Mouse (Mus musculus) granulocyte monocyte progenitor cell, adult 5-6 weeks (primary cell): Measurements from ENCODE around the gene Mrps2. TPM values are rescaled to one million over a fixed set of nuclear protein-coding genes. Genes with fewer than 3 reads are reported as not detected.
A peak's percentile ranks its signal among the peaks of the same experiment; 100 is the strongest.
"Not testable (repeated sequence)": the region's sequence is repeated elsewhere in the genome, so short reads cannot be mapped to it uniquely, and the experiment has no call there.

Experiments used
- ATAC-seq: replicated peaks from 2 replicates; pipeline ENCODE4 v1.8.0; 2016; ENCODE audit warnings: mild to moderate bottlenecking, moderate TSS enrichment, inconsistent platforms; ENCODE audit not compliant: poor library complexity, severe bottlenecking
- total RNA-seq, 2 experiments: library from RNA; stranded (forward) in 1 of 2; stranded (reverse) in 1 of 2; fragments of 200-712, 200-1000 nt in 1 of 2; fragments of >200 nt in 1 of 2; fragmentation: Nextera tagmentation in 1 of 2; gene quantifications; 2 replicates each; pipeline ENCODE4 v1.2.3; 2014 to 2017

The Mrps2 gene
- total RNA-seq, 2 experiments from 2014 or later, result 29.3 to 62.9 TPM

- ATAC-seq, result no peak
Measured at GRCm38 (mm10) chr2:28469461-28469860, 1.6 kb downstream of the Mrps2 start.

GRCm38 (mm10) chr2:28470591-28470990 lies 2.7 kb downstream of the Mrps2 start:
- ATAC-seq, result no peak

DNA sequence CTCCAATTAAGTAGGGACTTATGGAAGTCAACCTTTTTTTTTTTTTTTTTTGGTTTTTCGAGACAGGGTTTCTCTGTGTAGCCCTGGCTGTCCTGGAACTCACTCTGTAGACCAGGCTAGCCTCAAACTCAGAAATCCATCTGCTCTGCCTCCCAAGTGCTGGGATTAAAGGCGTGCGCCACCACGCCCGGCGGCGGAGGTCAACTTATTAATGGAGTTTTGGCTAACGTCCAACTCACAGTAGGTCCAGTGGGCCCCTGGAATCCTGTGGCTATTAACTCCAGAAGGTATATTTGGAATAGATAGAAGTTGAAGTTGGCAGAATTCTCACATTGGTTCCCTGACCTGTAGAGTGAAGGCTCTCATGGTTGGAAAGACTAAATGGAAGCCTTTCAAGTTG lies 4.1 kb downstream of the Mrps2 start:
- ATAC-seq, result not testable (repeated sequence)

DNA sequence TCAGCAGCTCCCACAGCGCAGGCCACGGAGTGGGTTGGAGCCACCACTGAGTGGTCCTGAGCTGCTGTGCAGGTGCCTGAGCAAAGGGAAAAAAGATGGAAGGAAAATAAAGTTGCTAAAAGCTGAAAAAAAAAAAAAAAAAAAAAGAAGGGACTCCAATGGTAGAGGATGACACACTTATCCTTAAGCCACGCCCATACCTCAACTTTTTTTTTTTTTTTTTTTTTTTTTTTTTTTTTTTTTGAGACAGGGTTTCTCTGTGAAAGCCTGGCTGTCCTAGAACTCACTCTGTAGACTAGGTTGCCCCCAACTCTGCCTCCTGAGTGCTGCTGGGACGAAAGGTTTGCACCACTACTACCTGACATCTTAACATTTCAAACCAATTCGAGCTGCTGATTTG lies 10.1 kb downstream of the Mrps2 start:
- not testable (repeated sequence) for ATAC-seq

- no peak for ATAC-seq
Measured at GRCm38 (mm10) chr2:28479208-28480204, 11.6 kb downstream of the Mrps2 start.

- no peak for ATAC-seq
Measured at GRCm38 (mm10) chr2:28483861-28484260, 16.0 kb downstream of the Mrps2 start.

DNA sequence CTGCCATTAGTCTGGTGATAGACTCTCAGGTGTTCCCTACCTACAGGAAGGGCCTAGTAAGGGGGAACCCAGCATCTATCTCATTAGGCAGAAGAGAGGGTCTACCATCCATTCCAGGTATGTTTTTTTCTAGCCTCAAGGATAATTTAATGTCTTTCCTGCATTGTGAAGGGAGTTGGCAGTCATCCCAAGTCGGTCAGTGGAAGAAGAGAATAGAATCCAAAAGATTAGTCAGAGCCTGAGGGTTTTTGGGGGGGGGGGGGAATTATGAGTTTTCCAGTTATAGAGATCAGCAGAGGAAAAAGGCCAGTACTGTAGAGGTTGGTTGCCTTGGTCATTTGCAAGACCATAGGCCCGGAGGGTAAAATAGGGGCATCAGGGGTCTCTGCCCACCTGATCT lies 26.7 kb downstream of the Mrps2 start:
- no peak for ATAC-seq

DNA sequence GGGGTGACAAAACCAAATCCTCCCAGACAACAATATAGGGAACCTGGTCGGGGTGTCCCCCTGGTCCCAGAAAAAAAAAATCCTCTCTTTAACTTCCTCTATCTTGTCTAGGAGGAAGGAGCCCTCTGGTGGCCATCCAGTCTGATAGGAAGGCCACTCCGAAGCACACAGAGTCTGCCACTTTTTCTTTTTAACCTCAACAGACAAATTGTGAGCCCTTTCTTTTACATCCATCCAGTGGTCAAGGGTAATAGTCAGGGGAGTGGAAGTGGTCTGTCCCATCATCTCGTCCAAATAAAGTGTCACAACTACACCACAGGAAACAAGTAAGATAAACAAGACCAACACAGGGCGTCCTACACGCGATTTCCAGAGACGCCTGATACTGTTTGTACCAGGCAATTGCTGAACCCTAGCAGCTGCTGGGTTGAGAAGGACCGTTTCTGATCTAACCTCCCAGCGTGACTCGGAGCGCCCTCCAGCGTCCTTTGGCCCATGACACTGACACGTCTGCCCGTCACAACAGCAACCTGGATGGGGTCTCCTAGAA lies 27.4 kb downstream of the Mrps2 start:
- peak; percentile 97 for ATAC-seq

GRCm38 (mm10) chr2:28495801-28496595 lies 28.1 kb downstream of the Mrps2 start:
- ATAC-seq, result no peak

DNA sequence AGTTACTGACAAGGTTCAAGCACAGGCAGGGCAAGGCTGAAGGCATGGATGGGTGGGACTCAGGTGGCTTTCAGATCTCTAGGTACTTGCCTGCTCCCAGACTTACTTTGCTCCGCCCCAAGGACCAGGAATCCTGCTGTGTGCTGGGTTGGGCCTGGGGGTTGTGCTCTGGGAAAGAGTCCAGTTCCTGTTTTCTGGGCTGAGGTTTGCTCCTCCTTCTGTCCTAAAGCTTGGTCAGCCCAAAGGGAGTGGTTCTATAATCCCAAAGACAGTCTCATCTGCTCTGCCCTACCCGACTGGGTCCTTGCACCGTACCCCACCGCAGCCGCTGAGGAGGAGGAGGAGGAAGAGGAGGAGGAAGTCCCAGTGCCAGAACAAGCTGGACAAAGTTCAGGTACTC lies 28.8 kb downstream of the Mrps2 start, which contains the start of gene Gbgt1:
Gbgt1 (plus strand) TSS at position 221 of the 400 bp plus-strand sequence.
- peak; percentile 26; the same call in 1 of the 2 replicates for ATAC-seq

DNA sequence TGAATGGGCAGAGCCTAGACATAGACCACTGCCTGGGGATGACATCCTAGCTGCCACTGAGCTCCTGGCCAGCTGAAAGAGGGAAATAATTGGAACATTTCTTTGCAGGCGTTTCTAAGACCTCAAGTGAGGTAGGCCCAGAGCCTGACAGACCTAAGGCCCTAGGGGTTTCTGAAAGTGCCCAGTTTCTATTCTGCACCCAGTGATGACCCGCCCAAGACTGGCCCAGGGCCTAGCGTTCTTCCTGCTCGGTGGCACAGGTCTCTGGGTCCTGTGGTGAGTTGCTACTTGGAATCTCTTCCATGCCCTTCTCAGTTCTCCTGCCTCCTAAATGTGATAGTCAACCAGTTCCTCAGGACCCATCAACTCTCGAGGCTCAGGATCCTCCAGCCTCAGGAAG lies 29.7 kb downstream of the Mrps2 start:
- ATAC-seq, result no peak

DNA sequence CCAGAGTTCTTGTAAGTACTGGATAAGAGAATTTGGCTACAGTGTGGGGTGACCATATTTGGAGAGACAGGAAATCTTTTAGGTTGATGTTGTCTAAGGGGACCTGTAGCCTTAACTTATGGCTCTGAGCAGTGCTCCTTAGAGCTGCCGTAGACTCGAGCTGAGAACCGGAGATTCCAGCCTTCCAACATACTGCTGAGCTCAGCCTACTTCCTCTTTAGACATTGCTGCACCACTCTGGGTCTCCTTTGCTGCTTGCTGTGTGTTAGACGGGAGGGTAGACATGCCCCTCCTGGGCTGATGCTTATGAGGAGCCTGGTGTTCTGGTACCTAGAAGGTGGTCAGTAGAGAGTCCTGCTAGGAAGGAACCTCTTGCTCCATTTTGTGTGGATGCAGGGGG lies 30.6 kb downstream of the Mrps2 start:
- peak; percentile 45 for ATAC-seq

DNA sequence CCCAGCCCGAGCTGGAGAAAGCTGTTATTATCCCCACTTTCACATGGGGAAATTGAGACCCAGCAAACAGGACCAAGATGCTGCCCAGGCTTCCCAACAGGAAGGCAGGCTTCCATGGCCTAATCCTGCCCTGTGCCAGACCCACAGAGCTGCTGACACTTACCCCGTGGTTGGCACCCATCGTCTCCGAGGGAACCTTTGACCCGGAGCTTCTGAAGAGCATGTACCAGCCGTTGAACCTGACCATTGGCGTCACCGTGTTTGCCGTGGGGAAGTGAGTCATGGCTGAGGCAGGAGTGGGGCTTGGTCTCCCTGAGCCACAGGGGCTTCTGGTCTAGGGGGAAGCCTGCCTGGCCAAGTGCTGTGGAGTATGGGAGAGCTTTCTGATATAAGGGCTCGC lies 35.1 kb downstream of the Mrps2 start:
- no peak for ATAC-seq

DNA sequence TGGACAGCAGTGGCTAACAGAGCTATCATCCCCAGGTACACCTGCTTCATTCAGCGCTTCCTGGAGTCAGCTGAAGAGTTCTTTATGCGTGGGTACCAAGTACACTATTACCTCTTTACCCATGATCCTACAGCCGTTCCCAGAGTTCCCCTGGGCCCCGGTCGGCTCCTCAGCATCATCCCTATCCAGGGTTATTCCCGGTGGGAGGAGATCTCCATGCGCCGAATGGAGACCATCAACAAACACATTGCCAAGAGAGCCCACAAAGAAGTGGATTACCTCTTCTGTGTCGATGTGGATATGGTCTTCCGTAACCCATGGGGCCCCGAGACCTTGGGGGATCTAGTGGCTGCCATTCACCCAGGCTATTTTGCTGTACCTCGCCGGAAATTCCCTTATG lies 36.8 kb downstream of the Mrps2 start:
- ATAC-seq, result no peak

DNA sequence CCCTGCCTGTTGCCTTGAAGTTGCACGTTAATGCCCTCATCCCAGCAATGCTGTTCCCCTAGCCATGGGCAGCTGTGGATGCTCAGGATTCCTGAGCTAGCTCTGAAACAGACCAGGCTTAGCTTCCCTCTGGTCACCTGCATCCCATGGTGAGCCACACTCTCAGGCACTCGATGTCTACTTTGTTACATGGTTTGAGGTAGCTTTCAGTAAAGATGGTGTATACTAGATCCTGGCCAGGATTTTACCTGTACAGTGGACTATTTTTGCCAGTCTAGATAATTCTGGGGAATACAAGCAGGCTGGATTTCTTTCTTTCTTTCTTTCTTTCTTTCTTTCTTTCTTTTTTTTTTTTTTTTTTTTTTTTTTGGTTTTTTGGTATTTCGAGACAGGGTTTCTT lies 37.9 kb downstream of the Mrps2 start, which contains the start of gene Gm10134:
Gm10134 (plus strand) TSS at position 301 of the 400 bp plus-strand sequence.
- no peak for ATAC-seq

DNA sequence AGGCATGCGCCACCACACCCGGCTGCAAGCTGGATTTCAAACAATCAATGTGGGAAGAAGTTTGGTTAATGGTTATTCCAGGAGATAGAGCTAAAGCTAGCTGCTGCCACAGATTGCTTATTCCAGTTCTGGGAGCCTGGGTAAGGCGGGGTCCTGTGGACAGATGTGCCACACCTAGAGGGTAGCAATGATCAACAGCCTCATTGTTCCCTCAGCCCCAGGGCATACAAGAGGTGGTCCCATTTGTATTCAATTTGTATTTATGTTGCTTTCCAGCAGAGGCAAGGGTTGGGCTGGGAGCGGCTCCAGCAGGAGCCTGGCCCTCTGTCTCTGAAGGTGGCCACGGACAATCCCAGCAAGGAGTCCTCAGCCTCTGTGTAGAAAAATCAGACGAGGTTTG lies 38.4 kb downstream of the Mrps2 start:
- ATAC-seq, result no peak

- not testable (repeated sequence) for ATAC-seq
Measured at GRCm38 (mm10) chr2:28511600-28511999, 43.7 kb downstream of the Mrps2 start.

GRCm38 (mm10) chr2:28512798-28513401 lies 45.0 kb downstream of the Mrps2 start, which contains the start of gene Ralgds:
Gene Ralgds, plus strand, starts transcription at chr2:28513125.
- peak; percentile 28 for ATAC-seq

DNA sequence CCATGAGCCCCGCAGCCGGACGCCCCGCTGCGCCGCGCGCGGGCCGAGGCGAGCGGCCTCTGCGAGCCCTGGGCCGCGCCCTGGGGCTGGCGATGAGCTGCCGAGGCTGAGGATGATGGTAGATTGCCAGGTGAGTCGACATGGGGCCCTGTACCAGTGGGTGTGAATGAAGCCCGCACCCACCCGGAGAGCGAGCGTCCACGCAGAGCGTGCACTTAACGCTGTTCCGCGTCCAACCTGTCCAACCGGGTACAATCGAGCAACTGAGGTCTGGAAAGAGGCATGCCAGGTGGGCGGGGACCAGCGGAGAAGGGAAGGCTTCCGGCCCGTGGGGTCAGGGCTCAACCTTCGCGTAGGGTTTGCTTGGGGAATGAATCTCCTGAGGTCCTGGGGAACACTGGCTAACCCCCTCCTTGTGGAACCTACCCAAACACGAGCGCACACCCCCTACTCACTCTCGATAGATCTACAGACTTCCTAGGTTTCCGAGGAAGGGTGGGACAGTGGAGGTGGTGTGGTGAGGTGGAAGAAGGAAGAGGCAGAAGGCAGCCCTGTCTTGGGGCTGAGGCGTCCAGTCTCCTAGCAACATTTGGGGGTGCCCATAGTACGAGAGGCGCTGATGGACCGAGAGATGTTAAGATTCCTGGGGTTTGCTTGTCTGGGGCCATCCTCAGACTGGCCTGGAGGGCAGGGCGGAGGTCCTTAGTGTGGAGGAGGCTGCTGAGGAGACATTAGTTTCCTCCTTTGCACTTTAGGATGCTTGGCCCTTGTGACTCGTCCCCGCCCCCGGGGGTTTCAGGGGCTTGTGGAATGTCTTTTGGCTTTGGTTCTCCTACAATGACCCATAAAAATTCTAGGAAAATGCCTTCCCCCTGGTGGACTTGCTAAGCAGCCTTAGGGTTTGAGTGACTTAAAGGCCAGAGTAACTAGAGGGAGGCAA lies 45.8 kb downstream of the Mrps2 start:
- ATAC-seq, result no peak
